Mouse (Mus musculus): ENCODE measurements around the gene Ifi205.
"Not testable (repeated sequence)": the region's sequence is repeated elsewhere in the genome, so short reads cannot be mapped to it uniquely, and the experiment has no call there.

The Ifi205 gene

DNA sequence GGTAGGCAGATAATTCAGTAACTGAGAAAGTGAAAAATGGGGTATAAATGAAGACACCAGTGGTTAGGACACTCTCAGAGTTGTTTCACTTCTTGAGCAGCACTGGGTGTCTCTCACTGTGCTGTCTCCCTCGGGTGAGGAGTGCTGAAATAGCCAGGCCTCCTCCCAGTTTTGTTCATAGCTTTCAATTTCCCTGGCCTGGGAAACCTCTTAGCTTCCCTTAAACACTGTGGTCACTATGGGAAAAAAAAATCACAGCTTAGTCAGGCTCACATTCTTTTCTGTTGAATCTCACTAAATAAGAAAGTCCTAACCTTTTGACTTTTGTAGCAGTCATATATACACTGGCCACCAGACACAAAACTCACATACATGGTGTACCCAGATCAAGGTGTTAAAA is at the start of gene Ifi205:
Ifi205 (minus strand) TSS at position 113 of the 400 bp plus-strand sequence.
- DNase-seq (ENCODE audit: low read depth) = no peak

DNA sequence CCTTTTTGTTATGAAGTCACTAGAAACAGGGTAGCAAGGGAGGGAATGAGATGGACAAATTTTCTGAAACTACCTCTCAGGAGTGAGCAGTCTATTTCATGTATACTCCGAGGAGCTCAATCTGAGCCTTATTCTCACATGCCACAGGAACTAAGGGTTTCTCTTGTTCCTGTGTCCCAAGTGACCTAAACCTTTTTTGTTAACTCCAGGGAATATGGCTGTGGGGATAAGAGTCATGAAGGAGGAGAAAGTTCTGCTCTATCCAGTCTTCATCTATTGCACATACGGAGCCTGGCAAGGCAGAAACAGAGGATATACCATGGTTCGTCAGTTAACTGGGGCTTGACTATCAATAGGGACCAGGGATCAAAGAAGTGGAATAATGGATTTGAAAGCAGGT is 34.7 kb upstream of the Ifi205 start, which contains the start of gene Olfr430:
Olfr430 (plus strand) TSS at position 301 of the 400 bp plus-strand sequence.
- DNase-seq (ENCODE audit: low read depth) = no peak

DNA sequence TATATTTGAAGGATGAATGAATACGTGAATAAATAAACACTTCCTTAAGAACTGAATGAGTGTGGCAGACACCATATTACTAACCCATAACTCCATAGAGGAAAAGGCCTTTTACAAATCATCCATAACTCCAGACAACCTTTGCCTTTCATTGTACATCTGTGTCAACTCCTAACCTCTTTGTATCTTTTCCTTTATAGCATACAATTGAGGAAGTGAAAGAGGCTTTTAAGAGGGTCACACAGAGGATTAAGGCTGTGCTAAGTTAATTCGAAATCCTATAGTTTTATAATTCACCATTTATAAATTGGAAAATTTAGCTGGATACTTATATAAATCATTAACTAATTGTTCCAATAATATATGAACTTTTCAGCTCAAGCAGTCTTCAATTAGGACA is 23.6 kb upstream of the Ifi205 start:
- no peak for DNase-seq (ENCODE audit: low read depth)

DNA sequence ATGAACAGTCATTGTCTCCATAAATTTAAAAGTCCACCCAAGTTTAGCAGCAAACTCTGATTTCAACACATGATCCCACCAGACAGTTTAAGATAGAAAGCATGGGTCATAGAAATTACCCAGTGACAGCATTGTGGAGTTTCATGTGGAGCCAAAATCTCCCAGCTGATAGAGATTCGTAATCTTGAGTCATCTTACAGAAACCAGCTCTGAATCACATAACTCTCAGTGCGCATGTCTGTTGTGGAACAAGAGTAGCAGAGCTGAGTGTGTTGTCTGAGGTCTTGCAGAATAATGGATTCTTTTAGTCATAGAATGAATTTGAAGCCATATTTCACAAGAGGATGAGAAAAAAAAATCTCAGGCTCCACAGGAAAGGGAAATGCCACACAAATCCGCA is 21.4 kb upstream of the Ifi205 start:
- DNase-seq (ENCODE audit: low read depth) = no peak

DNA sequence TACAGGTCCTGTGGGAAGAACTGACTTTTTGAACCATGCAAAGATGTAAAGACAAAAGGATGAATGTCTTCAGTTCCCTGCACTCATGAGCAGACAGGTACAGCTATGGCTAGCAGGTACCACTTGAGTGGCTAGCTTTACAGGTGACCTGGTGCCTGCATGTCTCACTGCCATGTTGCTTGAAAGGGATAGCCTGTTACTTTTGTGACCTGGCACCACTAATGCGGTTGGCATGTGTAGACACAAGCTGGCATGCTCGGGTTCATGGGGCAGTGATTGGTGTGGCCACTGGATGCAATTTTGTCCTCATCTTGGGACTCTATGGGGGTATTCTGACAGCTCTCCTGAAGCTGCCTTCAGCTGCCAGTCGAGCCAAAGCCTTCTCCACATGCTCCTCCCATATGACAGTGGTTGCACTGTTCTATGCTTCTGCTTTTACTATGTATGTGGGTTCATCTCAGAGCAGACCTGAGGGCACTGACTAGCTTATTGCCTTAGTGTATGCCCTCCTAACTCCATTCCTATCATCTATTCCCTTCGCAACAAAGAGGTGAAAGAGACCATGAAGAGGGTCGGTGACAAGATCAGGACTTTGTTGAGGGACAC is 20.4 kb upstream of the Ifi205 start:
- DNase-seq (ENCODE audit: low read depth) = no peak

DNA sequence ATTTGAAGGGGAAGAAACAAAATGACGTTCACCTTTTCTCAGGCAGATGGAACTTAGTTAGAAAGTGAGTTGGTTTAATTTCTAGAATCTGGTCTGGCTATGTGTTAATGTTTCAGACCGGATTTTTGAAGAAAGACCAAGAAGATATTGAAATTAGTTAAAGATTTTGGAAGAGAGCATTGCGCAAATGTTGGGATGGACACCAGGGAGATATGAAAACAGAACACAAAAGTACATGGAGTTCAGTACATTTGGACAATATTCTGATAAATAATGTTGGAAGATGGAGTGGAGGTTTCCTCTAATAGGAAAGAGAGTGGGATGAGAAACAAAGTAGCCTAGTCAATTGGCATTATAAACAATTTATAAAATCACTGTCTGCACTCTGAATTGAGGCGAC is 19.9 kb upstream of the Ifi205 start:
- no peak for DNase-seq (ENCODE audit: low read depth)

DNA sequence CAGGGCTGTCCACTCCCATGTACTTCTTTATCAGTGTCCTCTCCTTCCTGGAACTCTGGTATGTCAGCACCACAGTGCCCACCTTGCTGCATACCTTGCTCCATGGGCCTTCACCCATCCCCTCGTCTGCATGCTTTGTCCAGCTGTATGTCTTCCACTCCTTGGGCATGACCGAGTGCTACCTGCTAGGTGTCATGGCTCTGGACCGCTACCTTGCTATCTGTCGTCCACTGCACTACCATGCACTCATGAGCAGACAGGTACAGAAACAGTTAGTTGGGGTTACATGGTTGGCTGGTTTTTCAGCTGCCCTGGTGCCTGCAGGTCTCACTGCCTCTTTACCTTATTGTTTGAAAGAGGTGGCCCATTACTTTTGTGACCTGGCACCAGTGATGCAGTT is 18.9 kb upstream of the Ifi205 start:
- no peak for DNase-seq (ENCODE audit: low read depth)

DNA sequence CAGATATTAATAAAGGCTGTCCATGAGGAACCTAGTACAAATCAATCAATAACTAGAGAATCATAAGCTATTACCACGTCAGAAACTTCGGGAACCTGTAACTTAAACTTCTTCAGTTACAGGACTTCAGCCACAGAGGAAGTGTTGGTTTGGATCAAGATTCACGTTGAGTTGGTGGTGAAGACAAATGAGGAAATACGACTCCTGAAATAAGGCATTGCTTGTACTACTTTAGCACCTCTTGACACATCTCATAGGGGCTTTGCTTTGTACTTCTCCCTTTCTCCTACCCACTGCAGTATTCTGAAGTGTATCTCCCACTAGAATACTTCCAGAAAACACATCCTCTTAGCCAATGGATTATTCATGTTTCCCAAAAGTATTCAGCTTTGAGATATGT is 17.7 kb upstream of the Ifi205 start:
- not testable (repeated sequence) for DNase-seq (ENCODE audit: low read depth)

DNA sequence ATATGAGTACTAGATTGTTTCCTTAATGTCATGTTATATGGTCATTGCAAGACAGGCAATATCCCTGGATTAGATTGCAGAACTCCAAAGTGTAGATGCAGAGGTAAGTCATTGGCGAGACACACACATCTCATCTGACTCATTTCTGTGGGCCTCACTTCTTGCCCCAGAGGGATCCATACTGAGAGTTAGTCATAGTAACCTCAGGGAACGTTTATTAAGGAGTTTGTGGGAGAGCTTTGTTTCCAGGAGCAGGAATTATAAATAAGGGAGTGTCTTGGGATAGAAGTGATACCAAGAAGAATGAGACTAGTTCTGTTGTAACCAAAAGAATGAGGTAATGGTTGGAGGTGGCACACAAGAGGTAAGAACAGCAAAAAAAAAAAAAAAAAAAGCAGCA is 17.3 kb upstream of the Ifi205 start, which contains the start of gene Olfr432:
Olfr432 (plus strand) TSS at position 313 of the 400 bp plus-strand sequence.
- no peak for DNase-seq (ENCODE audit: low read depth)

DNA sequence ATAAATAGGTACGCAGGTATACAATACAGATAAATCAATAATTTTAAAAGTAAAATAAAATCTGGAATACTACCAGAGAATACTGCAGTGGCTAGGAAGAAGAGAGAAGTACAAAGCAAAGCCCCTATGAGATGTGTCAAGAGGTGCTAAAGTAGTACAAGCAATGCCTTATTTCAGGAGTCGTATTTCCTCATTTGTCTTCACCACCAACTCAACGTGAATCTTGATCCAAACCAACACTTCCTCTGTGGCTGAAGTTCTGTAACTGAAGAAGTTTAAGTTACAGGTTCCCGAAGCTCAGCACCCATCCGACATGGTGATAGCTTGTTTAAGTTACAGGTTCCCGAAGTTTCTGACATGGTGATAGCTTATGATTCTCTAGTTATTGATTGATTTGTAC is 16.6 kb upstream of the Ifi205 start:
- DNase-seq (ENCODE audit: low read depth) = not testable (repeated sequence)

DNA sequence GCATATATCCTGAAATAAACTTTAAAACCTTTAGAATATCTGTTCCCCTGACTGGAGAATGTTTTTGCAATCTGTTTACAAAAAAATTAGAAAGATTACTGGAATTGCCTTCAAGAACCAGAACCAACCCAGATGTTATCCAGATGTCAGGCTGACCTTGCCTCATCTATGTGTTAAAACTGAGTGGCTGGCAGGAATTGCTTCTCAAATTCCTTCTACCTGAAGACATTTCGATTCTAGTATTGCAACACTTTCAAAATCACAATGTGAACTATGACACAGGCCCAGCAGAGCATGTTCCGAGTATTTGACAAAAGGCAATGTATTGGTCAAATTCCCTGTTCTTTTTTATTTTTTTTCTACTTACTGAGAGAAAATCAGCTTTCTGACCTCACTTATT is 12.8 kb upstream of the Ifi205 start:
- no peak for DNase-seq (ENCODE audit: low read depth)

DNA sequence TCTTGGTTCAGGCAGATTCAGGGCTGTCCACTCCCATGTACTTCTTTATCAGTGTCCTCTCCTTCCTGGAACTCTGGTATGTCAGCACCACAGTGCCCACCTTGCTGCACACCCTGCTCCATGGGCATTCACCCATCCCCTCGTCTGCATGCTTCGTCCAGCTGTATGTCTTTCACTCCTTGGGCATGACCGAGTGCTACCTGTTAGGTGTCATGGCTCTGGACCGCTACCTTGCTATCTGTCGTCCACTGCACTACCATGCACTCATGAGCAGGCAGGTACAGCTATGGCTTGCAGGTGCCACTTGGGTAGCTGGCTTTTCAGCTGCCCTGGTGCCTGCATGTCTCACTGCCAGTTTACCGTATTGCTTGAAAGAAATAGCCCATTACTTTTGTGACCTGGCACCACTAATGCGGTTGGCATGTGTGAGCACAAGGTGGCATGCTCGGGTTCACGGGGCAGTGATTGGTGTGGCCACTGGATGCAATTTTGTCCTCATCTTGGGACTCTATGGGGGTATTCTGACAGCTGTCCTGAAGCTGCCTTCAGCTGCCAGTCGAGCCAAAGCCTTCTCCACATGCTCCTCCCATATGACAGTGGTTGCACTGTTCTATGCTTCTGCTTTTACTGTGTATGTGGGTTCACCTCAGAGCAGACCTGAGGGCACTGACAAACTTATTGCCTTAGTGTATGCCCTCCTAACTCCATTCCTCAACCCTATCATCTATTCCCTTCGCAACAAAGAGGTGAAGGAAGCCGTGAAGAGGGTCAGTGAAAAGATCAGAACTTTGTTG is 10.7 kb upstream of the Ifi205 start:
- DNase-seq (ENCODE audit: low read depth) = not testable (repeated sequence)

DNA sequence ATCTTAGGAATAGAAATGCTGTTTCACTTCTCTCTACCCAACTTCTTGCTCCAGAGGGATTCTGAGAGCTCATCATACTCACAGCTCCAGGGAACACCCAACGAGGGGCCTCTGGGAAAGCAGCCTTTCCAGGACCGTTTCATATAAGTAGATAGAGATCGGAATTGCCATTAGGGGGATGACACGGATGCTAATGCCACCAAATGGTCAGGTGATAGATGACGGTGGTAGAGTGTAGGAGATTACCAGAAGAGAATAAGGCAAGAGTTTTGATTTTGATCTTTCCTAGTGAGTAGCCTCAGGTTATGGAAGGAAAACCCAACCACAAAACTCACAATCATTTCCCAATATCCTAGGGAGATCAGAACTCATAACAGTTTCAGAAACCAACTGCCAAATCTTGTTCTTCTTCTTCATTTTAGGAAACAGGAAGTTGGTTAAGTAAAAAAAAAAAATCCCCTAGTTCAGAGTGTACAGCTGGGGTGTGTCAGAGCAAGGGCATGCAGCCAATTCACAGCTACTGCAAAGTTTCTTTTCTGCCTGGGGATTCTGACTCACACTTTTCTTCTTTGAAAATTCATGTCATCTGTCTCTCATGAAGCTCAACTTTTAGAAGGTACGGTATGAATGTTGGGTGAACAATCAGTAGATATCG is 9.0 kb upstream of the Ifi205 start, which contains the start of gene Olfr433:
Olfr433 (plus strand) TSS at position 183 of the 655 bp plus-strand sequence.
- peak; percentile 56 for DNase-seq (ENCODE audit: low read depth)

DNA sequence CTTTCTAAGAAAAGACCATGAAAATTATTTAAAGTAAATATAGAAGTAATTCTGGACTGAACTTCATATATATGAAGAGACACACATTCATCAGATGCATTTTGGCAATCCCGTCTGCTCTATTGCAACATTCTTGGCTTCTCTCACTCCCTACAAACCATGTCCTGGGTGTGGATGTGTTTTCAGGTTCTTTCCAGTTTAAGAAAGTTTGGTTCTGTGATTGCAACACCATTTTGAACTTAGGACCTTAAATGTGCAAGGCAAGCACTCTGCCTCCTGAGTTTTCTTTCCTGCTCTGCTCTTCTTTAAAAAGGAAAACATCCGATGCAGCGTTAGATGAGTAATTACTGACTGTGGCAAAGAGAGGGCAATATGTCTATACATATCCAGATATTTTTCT is 6.9 kb upstream of the Ifi205 start:
- DNase-seq (ENCODE audit: low read depth) = no peak

DNA sequence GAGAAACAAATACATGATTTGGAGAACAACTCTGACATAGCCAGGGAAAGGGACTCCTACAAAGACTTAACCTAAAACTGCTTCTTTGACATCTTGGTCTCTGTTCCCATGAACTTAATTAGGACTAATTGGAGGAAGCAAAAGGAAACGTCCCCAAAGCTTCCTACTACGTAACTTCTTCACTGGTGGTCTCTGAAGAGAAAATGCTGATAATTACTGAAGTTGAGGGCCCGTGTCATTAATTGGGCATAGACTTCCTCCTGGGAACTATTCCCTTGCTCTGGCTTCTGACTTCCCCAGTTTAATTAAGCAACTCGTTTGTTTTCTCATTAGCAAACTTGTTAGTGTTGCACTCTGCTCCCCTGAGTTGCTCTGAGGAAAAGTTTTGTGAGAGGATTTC is 4.2 kb upstream of the Ifi205 start:
- DNase-seq (ENCODE audit: low read depth) = no peak

DNA sequence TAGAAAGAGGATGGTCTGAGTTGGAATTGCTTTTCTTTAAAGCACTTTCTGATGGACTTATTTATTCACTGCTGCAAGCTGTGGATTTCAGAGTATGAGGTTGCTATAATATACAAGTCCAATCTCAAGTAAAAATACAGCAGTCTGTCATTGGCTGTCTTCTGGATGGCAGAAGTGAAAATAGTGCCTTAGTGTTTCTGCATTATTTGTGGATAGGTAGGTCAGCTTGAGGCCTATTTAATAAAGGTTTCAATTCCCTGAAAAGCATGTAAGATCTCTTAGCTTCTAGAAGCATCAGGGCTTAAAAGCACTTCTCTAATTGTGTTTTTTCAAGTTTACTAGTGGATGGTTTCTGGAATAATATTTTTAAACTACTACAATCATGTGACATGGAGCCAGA is 24.6 kb downstream of the Ifi205 start:
- not testable (repeated sequence) for DNase-seq (ENCODE audit: low read depth)

DNA sequence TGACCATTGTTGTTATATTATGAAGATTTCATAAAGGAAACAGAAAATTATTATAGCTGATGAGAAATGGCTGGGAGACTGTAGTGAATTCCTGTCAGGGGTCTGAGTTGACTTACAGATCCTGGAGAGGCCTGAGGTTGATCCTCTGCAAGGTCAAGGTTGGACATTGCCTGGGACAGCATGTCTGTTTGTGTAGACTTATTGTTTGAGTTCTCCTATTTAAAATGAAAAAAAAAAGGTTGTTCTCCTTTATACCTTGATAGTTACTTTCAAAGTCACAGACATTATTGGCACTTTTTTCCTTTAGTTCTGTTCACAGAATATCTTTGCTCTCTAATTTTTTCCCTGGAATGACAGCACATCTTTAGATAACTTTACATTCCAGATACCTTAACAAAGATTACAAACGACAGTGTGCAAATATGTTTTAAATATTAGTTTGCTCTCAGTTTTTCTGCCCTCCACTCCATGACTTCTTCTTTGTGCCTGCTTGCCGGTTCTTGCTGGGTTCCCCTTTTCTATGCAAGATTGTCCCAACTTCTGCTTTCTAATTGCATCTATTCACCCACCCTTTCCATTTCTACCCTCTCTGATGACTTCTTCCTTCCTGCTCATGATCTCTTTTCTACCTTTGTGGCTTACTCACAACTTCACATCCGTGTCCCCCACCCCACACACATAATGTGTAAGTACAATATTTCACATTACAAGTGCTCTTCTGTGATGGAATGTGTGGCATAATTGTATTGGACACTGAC is 27.1 kb downstream of the Ifi205 start:
- DNase-seq (ENCODE audit: low read depth) = not testable (repeated sequence)

DNA sequence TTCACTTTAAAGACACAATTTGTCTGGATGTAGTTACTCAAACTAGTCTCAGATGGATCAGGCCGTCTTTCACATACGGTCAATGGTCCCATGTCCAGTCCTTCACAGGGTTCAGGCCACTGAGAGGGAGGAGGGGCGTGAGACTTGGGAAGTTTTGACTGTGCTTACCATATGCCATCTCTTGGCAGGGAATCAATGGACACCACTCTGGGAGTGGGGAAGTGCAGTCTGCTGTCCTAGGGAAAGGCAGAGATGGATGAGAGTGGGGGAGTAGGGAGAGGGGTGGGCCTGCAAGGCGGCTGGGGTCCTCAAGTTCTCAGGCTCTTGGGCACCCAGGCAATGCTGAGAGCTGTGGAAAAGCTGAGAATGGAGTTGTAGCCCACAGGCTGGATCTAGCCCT is 36.6 kb downstream of the Ifi205 start:
- DNase-seq (ENCODE audit: low read depth) = no peak

DNA sequence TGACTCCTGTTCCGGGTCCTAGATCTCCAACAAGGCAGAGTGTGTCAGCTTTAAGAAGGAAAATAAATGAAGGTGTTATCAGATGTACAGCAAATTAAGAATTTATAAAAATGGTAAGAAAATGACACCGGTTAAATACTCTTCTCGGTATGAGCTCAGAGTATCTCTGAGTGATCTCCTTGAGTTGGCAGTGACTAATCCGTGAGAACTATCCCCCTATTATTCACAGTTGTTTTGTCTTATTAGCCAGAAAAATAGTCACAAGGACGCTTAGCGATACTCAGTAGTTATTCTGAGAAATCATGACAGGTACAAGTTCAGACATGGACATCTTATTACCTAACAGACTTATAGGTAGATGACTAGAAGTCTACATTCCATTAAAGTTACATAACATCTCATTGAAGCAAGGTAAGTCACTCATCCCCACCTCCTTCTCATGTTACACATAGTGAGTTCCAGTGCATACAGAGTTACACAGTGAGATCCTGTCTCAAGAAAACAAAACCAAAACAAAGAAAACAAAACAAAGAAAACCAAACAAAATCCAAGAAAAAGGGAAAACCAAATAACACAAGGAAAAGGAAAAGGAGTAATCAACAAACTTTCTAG is 48.8 kb downstream of the Ifi205 start, which contains the start of gene Ifi202b:
Ifi202b (minus strand) TSS at position 51 of the 612 bp plus-strand sequence.
- DNase-seq (ENCODE audit: low read depth) = not testable (repeated sequence)

DNA sequence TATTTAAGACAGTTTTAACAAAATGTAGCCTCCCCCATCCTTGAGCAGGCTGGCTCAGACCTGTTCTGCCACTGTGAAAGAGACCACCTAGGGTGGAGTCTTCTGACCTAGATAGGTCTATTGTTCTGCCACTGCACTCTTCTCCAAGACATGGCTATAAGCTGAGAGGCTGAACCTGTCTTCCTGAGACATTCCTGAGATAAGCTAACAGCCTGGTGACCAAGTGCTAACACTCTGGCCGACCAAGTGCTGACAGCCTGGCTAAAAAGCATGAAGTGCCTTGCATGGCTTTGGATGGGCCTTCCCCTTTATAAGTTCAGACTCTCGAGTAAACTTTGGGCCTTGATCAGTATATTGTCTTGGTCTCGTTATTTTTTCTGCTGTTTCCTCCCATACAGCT is 50.6 kb downstream of the Ifi205 start:
- not testable (repeated sequence) for DNase-seq (ENCODE audit: low read depth)

DNA sequence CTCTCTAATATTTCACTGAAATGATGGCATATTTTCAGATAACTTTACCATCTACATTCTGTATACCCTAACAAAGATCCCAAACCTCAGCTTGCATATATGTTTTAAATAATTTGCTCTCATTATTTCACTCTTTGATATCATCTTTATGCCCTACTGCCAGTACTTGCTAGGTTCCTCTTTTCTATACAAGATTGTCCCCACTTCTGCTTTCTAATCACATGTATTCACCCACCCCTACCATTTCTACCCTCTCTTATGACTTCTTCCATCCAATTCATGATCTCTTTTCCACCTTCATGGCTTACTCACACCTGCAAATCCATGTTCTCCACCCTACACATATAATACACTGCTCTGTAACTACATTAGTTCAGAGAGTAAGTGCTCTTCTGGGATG is 54.0 kb downstream of the Ifi205 start:
- no peak for DNase-seq (ENCODE audit: low read depth)

DNA sequence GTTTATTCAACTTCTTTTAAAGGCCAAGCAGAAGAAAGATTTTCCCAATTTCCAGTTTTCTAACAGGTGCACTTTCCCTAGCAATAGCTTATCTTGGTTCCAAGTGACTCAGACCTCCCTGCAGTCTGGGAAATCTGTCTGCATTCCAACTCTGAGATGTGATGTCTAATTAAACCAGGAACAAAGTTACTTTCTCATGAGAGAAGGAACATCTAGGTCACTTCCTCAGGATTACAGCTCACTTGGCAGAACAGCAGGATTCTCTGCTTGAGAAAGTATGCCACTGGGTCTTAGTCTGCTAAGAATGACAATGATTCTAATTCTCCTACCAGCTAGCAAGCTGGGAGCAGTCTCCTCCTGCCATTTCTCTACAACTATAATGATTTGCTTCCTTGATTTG is 58.5 kb downstream of the Ifi205 start:
- DNase-seq (ENCODE audit: low read depth) = no peak
